Mouse (Mus musculus) layer of hippocampus, adult 9-10 months (tissue): ENCODE measurements around the gene Btbd10.

Experiments
- DNase-seq: peaks from one replicate; pipeline ENCODE4 v3.0.0; 2022; ENCODE audit warnings: low spot score

Gene Btbd10

GRCm38 (mm10) chr7:113295077-113295890, 73.9 kb downstream of the Btbd10 start:
- DNase-seq = no peak

- no peak for DNase-seq
Measured at GRCm38 (mm10) chr7:113294598-113294997, 74.6 kb downstream of the Btbd10 start.

- DNase-seq = no peak
Measured at GRCm38 (mm10) chr7:113292193-113292592, 77.0 kb downstream of the Btbd10 start.

GRCm38 (mm10) chr7:113291741-113292140, 77.5 kb downstream of the Btbd10 start:
- no peak for DNase-seq

- DNase-seq = no peak
Measured at GRCm38 (mm10) chr7:113289211-113289610, 80.0 kb downstream of the Btbd10 start.

- DNase-seq = no peak
Measured at GRCm38 (mm10) chr7:113285405-113285804, 83.8 kb downstream of the Btbd10 start.

- no peak for DNase-seq
Measured at GRCm38 (mm10) chr7:113279246-113279645, 89.9 kb downstream of the Btbd10 start.

GRCm38 (mm10) chr7:113278493-113278892, 90.7 kb downstream of the Btbd10 start:
- no peak for DNase-seq

GRCm38 (mm10) chr7:113277245-113277644, 91.9 kb downstream of the Btbd10 start:
- no peak for DNase-seq

GRCm38 (mm10) chr7:113272338-113272997, 96.7 kb downstream of the Btbd10 start:
- no peak for DNase-seq

GRCm38 (mm10) chr7:113270991-113271390, 98.2 kb downstream of the Btbd10 start:
- DNase-seq = no peak

GRCm38 (mm10) chr7:113270551-113270950, 98.6 kb downstream of the Btbd10 start:
- DNase-seq = no peak

- no peak for DNase-seq
Measured at GRCm38 (mm10) chr7:113269921-113270320, 99.3 kb downstream of the Btbd10 start.

- DNase-seq = no peak
Measured at GRCm38 (mm10) chr7:113269081-113269480, 100.1 kb downstream of the Btbd10 start.

GRCm38 (mm10) chr7:113268287-113268686, 100.9 kb downstream of the Btbd10 start:
- DNase-seq = no peak
